Mouse (Mus musculus) megakaryocyte, embryonic 14.5 days (primary cell): ENCODE data around the gene Duox1.

Experiments used
- FLI1 ChIP-seq: IDR thresholded peaks from 2 replicates; pipeline ENCODE4 v1.6.1; 2012; ENCODE audit warnings: low read length, inconsistent platforms, mixed read lengths
- GATA1 ChIP-seq: IDR thresholded peaks from 3 replicates; pipeline ENCODE4 v1.6.1; 2012; ENCODE audit warnings: mixed read lengths, low read length, inconsistent platforms, borderline replicate concordance

DNA sequence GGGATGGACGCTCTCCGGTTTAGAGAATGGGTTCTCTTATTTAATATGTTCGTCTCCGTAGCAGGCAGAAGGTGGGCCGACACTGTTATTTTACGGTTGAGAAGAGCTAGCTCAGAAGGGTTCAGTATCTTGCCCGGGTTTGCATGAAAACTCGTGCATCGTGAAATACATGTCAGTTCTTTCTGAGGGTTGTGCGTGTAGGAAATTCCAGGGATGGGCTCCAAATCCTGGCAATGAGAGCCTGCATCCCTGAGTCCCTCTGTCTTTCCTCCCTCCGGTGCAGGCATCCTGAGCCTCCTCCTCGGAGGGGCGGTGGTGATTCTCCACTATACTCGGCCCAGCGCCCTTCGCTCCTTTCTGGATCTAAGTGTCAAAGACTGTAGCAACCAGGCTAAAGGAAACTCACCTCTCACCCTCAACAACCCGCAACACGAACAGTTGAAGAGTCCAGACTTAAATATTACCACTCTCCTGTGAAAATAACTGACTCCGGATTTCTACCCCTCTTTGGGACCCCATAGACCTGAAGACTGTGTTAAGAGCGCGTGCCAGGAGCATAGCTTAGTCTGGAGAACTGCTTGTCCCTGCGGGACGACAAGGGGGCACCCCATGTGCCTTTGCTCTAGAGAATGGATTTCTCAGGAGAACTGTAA, 13.4 kb upstream of the Duox1 start:
- TF ChIP-seq FLI1 = no peak
- TF ChIP-seq GATA1 = no peak
